Mouse (Mus musculus): Measurements from ENCODE around the gene Chst8.

Gene Chst8

DNA sequence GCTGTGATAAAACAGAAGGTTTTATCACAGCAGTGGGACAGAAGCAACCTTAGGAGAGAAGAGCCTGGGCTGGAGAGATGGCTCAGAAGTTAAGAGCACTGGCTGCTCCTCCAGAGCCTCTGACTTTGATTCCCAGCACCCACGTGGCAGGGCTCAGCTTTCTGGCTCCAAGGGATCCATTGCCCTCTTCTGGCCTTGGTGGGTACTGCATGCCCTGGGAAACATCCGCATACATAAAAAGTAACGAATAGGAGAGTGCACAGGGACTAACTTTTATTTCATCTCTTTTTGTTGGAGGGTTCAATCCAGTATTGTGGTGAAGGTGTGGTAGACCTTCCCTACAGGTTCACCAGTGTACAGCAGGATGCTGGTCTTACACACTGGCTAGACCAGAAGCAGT lies 62.8 kb downstream of the Chst8 start:
- 69% methylated on average over 3 of the region's 3 CpGs for WGBS

- 82% methylated on average over 4 of the region's 4 CpGs for WGBS
Observed at GRCm38 (mm10) chr7:34748501-34748900, 64.0 kb downstream of the Chst8 start.

GRCm38 (mm10) chr7:34747661-34748060 lies 64.8 kb downstream of the Chst8 start:
- 70% methylated on average over 12 of the region's 12 CpGs for WGBS

DNA sequence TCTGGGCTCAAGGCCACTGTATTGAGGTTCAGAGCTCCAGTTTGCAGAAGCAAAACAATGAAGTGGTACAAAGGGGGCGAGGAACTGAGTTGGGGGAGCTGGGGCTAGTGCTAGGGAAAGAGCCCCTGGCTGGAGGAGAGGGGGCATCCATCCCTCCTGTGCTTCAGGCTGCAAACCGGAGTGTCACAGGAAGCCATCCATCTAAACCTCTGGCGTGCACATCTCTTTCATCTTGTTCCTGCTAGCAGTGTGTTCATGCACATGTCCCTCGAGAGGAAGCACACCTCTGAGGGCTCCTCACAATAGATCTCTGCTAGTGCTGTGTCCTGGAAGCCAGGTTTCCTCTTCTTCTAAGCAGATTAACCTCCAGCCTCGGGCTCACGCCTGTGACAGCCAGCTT lies 65.9 kb downstream of the Chst8 start:
- 58% methylated on average over 6 of the region's 6 CpGs for WGBS

DNA sequence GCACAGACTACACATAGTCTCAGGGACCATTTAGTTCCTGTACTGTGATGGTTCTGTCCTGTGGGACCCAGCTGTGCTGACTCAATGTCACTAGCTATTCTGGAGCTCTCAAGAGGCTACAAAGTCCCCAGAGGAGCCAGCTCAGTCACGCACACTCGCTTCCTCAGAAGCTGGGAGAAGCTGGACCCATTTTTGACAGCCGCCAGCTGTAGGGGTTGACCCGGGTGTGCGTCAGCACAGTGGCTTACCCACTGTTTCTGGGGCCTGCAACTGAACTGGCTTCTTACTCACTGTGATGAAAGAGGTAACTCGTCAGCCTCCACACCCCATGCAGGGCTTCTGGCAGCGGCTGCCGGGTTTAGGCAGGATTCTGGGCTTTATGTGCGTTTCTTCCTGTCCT lies 66.3 kb downstream of the Chst8 start:
- WGBS, result 60% methylated on average over 9 of the region's 9 CpGs

- WGBS, result 86% methylated on average over 9 of the region's 9 CpGs
Observed at GRCm38 (mm10) chr7:34745426-34745825, 67.1 kb downstream of the Chst8 start.

- whole genome bisulfite sequencing, result 93% methylated on average over 8 of the region's 8 CpGs
Observed at GRCm38 (mm10) chr7:34744994-34745393, 67.5 kb downstream of the Chst8 start.

GRCm38 (mm10) chr7:34743411-34744085 lies 69.0 kb downstream of the Chst8 start:
- 88% methylated on average over 8 of the region's 8 CpGs for WGBS

DNA sequence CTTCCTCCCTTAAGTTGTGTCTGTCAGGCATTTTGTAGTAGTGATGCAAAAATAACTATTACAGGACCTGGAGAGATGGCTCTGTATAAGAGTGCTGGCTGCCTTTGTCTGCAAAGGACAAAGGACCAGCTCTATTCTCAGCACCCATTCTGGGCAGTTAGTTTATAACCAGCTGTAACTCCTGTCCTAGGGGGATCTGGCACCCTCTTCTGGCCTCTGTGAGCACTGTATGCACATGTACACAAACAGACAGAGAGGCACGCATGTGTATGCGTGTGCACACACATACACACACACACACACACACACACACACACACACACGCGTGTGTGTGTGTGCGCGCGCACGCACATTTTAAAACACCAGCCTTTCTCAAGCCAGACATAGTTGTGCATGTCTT lies 73.1 kb downstream of the Chst8 start:
- 96% methylated on average over 8 of the region's 8 CpGs for WGBS

DNA sequence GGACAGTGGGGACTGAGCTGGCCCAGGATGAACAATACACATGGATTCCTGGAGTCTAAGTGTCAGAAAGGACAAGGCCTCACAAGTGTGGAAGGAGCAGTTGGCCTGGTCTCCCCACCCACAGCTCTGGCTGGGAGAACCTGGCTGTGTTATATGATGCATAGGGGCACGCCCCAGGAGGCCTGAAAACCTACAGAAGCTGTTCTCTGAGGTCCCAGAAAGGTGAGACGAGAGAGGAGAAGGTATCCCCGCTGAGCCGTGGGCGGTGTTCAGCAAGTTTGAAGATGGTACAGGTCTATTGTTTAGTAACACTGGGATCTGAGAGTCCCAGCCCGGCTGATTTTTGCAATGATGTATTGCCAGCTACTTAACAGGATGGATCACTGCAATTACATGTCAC lies 75.3 kb downstream of the Chst8 start:
- WGBS, result 74% methylated on average over 6 of the region's 6 CpGs

DNA sequence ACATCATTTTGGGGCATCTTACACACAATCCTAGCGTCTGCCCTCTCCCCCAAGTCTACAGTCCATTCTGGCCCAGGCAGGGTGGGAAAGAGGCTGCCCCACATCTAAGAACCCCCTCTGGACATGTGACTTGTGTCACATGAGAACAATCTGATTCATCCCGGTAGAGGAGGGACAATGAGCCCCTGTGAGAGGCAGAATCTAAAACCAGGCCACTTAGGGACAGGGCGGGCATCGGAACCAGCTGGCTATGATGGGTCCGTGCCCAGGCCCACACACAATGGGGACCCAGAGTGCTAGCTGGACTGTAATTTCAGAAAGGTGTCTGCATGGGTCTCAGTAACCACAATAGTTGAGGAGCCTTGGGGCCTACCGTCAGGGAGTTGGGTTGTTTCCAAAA lies 78.2 kb downstream of the Chst8 start:
- 63% methylated on average over 6 of the region's 6 CpGs for WGBS

- WGBS, result 62% methylated on average over 6 of the region's 6 CpGs
Observed at GRCm38 (mm10) chr7:34728931-34729330, 83.6 kb downstream of the Chst8 start.

- 74% methylated on average over 4 of the region's 4 CpGs for WGBS
Observed at GRCm38 (mm10) chr7:34725206-34725605, 87.3 kb downstream of the Chst8 start.

DNA sequence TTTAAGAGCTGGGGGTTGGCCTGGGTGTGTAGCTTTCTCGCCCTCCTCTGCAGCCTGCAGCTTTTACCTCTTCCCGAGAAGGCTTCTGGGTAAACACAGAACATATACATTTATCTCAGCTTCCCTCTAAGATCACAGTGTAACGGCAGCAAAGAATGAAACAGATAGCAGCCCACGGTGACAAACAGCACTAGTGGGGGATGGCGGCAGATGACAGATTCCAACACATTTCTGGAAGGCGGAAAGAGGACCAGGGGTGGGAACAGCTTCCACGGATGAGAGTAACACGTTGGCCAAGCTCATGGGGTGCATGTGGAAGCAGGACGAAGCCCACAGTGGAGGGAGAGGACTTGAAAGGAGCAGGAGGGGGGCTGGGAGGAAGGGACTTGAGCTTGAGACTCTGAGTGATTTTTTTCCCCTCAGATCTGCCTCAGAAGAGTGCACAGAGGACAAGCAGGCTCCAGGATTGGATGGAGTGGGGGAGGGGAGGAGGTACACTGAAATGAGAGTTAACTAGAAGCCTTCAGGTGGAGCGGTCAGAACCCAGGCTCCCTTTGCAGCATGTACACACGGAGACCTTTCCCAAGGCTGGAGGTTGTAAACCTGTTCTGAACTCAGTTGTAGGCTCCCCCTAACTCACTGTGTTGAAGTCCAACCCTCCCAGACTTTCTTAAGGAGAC lies 89.8 kb downstream of the Chst8 start:
- 50% methylated on average over 11 of the region's 11 CpGs for WGBS

DNA sequence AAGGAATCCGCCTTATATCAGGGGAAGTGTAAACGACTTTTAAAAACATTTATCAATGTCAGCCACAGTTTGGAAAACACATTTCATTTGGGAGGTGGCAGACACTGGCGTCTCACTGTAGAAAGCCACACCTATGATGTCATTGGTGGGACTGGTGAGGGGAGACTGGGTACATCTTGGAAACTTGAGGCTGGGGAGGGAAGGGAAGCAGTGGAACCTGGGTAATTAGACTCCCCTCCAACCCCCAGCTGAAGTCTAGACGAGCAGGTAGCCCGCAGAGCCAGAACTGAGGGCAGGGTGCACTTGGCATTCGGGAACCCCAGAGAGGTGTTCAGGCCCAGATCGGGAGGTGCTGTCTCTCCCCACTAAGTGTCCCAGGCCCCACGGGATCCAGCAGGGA lies 90.4 kb downstream of the Chst8 start:
- WGBS, result 55% methylated on average over 8 of the region's 8 CpGs

- 66% methylated on average over 5 of the region's 5 CpGs for WGBS
Observed at GRCm38 (mm10) chr7:34721650-34722048, 90.9 kb downstream of the Chst8 start.

DNA sequence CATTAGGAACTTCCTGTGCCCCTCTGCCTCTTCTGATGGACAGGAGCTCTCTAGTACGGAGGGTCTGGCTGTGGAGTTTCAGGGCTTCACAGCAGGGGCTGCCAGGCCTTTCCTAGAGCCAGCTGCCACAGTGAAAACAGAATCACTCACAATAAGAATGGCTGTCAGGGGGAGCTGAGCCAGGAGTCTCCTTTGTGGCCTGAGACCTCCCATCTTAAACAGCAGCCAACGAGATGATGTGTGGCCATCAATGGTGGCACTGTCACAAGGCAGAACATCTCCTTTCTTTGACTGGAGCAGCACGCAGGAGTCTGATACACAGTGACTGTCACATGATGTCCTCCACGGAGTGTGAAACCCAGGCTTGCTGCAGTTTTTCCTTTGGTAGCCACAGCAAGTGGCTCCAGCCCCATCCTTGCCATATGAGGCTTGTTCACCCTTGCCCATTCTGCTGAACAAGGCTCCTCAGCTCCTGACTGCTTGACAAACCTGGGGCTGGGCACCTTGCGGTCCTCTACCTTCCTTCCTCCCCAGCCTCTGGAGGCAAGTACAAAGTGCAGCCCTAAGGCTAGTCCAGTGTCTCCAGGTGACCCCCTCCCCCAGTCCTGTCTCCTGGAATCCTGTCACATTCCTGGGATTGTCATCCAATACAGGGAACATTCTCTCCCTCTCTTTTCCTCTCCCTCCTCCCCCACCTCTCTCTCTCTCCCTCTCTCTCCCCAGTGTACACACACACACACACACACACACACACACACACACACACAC lies 91.4 kb downstream of the Chst8 start:
- 67% methylated on average over 5 of the region's 5 CpGs for WGBS

GRCm38 (mm10) chr7:34719599-34719998 lies 92.9 kb downstream of the Chst8 start:
- 46% methylated on average over 5 of the region's 5 CpGs for WGBS

DNA sequence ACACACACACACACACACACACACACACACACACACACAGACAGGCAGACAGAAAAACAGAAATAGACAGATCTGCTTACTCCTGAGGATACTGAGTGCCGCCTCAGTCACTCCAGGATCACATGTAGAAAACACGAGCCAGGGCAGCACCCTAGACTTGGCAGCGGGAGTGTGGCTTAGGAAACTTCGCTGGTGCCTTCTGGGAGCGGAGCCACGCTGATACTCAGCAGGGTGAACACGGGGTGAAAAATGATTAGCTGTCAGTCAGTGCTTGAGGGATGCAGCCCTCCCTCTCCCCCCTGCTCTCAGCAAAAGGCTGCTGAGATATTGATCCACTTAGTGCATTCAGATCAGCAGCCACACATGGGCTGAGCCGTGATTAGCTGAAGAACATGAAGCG lies 93.9 kb downstream of the Chst8 start:
- 62% methylated on average over 9 of the region's 9 CpGs for WGBS

DNA sequence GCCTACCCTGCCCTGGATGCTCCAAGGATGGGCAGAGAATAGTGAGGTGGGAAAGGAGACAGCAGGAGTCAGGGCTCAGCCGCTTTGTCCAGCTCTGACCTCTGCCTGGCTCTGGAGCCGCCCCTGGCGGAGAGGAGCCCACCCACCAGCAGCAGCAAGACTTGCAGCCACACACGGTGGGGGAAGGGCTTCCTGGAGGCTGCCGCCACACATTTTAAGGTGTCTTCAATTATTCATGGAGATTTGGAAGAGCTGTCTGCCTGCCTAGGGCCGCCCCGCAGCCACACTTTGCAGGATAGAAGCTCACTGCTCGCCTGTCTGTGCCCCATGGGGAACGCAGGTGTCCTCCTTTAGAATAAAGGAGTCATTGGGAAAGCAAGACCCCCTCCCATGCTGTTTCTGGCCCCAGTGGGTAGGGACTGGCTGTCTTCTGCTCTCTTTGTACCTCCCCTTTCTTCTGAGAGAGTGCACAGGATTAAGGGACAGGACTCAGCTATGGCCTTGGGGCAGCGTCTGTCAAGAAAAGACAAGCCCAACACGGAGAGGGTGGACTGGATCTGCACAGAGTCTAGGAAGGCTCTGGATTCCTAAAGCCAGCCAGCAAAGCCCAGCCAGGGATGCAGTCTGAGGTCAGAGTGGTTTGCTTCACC lies 95.2 kb downstream of the Chst8 start:
- WGBS, result 56% methylated on average over 11 of the region's 11 CpGs

GRCm38 (mm10) chr7:34714848-34715460 lies 97.6 kb downstream of the Chst8 start:
- 74% methylated on average over 11 of the region's 11 CpGs for WGBS

GRCm38 (mm10) chr7:34709111-34709510 lies 103.4 kb downstream of the Chst8 start:
- 38% methylated on average over 4 of the region's 4 CpGs for WGBS

All from cerebral cortex, adult 2 months (tissue).